Mouse (Mus musculus): ENCODE data around the gene Bcl9.

DNA sequence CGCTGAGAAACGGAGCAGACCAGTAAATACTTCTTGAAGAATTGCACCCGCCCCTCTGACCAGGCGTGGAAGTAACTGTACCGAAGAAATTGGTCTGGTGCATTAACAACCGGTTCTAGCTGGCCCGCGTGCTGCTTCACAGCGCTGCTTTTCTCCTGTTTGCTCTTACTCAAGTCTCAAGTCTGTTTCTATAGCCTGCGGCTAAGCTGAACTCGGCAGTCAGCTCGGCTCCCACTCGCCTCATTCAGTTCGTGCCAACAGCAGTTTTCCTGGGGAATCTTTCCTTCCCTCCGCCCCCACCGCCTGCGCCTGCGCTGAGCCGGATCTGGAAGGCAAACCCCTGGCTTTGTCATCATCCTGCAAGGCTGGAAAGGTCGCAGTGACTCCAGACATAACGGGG is 14.3 kb upstream of the Bcl9 start:
- TF ChIP-seq CTCF (IDR thresholded peaks at IDR 0.05; ENCODE audit: control insufficient read depth, insufficient read depth, insufficient read length) (no peak), MYOD1 (IDR thresholded peaks at IDR 0.05; ENCODE audit: control insufficient read depth, insufficient read length, low read depth) (no peak), MAX (IDR thresholded peaks at IDR 0.05) (no peak)
